Mouse (Mus musculus) megakaryocyte-erythroid progenitor cell, adult 5-6 weeks (primary cell): ENCODE data around the gene Sfpq. TPM values are rescaled to one million over a fixed set of nuclear protein-coding genes. Genes with fewer than 3 reads are reported as not detected.
"Not testable (repeated sequence)": the region's sequence is repeated elsewhere in the genome, so short reads cannot be mapped to it uniquely, and the experiment has no call there.

Source experiments
- ATAC-seq: replicated peaks from 2 replicates; pipeline ENCODE4 v1.8.0; 2016; ENCODE audit warnings: mild to moderate bottlenecking, inconsistent platforms; ENCODE audit not compliant: severe bottlenecking, poor library complexity, low FRiP score, low TSS enrichment
- total RNA-seq, 2 experiments: library from RNA; stranded (forward) in 1 of 2; stranded (reverse) in 1 of 2; fragments of 200-1000, 215-1000 nt in 1 of 2; fragments of >200 nt in 1 of 2; fragmentation: Nextera tagmentation in 1 of 2; gene quantifications; 2 replicates each; pipeline ENCODE4 v1.2.3; 2014 to 2017

Gene Sfpq
- total RNA-seq (2014; fragmentation: Nextera tagmentation) (426 and 540 TPM in 2 replicates), total RNA-seq (2017) (945 and 968 TPM in 2 replicates)

DNA sequence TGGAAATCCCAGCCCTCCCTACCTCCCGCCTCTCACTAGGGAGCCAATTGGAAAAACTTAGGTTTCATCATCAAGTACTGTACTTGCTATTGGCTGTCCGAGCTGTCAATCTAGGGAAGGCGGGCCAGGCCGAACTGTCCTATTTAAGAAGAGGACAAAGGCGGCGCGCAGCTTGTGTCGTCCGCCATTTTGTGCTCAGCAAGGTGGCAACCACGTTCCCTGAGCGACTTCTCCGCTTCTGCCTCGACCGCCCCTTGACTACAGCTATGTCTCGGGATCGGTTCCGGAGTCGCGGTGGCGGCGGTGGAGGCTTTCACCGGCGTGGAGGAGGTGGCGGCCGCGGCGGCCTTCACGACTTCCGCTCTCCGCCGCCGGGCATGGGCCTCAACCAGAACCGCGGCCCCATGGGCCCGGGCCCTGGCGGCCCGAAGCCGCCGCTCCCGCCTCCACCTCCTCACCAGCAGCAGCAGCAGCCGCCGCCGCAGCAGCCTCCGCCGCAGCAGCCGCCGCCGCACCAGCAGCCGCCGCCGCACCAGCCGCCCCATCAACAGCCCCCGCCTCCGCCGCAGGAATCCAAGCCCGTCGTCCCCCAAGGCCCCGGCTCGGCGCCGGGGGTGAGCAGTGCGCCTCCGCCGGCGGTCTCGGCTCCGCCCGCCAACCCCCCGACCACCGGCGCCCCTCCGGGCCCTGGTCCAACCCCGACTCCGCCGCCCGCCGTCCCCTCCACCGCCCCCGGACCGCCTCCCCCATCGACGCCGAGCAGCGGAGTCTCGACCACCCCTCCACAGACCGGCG is at the start of gene Sfpq:
TSS of gene Sfpq (plus strand) at position 174 of the 795 bp plus-strand sequence.
- ATAC-seq: peak; percentile 89

DNA sequence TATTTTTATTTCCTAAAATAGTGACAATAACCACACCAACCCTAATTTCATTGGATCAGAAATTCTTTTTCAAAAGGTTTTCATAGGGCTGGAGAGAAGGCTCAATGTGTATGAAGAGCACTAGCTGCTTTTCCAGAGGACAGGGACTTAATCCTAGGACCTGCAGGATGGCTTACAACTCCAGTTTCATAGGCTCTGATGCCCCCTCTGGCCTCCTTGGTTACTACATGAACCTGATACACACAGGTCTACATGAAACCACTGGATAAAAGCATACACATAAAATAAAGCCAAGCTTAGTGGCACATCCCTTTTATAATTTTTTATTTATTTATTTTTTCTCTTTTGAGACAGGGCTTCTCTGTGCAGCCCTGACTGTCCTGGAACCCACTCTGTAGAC is 43.7 kb upstream of the Sfpq start:
- ATAC-seq: 0 out of 2 replicates have a peak, but pooled peaks have one; percentile 63

- ATAC-seq: no peak
Observed at GRCm38 (mm10) chr4:126978706-126979105, 42.4 kb upstream of the Sfpq start.

- ATAC-seq: no peak
Observed at GRCm38 (mm10) chr4:126983321-126983720, 37.8 kb upstream of the Sfpq start.

DNA sequence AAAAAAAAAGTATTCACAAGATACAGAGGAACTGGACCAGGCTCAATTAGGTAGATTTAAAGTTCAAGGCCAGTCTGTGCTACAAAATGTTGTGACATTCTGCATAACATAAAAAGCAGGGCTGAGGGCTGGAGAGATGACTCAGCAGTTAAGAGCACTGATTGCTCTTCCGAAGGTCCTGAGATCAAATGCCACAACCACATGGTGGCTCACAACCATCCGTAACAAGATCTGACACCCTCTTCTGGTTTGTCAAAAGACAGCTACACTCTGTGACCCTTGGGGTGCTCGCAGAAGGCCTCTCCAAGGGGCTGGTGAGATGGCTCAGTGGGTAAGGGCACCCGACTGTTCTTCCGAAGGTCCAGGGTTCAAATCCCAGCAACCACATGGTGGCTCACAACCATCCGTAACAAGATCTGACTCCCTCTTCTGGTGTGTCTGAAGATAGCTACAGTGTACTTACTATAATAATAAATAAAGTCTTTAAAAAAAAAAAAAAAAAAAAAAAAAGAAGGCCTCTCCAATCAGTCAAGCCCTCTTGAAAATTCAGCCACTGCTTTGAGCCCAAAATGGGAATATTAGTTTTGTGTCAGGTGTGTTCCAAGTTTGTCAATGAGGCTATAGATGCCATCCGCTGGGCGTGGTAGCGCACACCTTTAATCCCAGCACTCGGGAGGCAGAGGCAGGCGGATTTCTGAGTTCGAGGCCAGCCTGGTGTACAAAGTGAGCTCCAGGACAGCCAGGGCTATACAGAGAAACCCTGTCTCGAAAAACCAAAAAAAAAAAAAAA is 37.2 kb upstream of the Sfpq start:
- ATAC-seq: not testable (repeated sequence)

- ATAC-seq: no peak
Observed at GRCm38 (mm10) chr4:126986768-126987167, 34.4 kb upstream of the Sfpq start.

DNA sequence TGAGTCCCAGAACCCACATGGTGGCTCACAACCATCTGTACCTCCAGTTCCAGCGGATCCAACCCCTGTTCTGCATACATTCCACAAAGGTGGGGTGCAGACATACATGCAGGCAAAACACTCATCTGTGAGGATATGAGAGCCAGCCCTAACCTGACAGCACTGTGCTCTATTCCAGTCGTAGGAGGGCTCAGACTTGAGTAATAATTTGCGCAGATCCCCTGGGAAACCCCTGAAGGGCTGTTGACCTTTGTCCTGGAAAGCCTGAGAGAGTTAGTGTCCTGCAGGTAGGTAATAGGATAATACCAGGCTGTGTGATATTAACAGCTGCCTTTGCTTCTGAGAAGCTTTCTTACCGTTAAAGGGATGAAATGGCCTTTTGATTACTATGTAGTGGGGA is 32.6 kb upstream of the Sfpq start:
- no peak for ATAC-seq

DNA sequence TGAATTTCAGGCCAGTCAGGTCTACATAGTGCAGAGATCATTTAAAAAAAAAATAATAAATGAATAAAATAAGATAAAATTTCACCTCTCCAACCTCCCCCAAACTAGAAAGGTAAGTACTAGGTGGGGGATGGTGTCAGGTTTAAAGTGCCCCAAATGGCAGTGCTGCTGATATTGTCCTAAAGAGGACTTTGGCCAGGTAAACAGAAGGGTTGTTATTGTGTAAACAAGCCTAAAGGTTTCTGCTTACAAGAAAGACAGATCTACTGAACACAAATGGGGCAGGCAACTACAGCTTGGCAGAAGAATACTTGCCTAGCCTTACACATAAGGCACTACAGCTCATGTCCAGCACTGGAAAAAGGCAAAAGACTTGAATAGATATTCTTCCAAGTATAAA is 30.6 kb upstream of the Sfpq start:
- no peak for ATAC-seq

GRCm38 (mm10) chr4:126992356-126992755 is 28.8 kb upstream of the Sfpq start:
- no peak for ATAC-seq

- not testable (repeated sequence) for ATAC-seq
Observed at GRCm38 (mm10) chr4:126999372-126999771, 21.8 kb upstream of the Sfpq start.

- ATAC-seq: no peak
Observed at GRCm38 (mm10) chr4:127000601-127001105, 20.5 kb upstream of the Sfpq start.

- no peak for ATAC-seq
Observed at GRCm38 (mm10) chr4:127004384-127004783, 16.7 kb upstream of the Sfpq start.

DNA sequence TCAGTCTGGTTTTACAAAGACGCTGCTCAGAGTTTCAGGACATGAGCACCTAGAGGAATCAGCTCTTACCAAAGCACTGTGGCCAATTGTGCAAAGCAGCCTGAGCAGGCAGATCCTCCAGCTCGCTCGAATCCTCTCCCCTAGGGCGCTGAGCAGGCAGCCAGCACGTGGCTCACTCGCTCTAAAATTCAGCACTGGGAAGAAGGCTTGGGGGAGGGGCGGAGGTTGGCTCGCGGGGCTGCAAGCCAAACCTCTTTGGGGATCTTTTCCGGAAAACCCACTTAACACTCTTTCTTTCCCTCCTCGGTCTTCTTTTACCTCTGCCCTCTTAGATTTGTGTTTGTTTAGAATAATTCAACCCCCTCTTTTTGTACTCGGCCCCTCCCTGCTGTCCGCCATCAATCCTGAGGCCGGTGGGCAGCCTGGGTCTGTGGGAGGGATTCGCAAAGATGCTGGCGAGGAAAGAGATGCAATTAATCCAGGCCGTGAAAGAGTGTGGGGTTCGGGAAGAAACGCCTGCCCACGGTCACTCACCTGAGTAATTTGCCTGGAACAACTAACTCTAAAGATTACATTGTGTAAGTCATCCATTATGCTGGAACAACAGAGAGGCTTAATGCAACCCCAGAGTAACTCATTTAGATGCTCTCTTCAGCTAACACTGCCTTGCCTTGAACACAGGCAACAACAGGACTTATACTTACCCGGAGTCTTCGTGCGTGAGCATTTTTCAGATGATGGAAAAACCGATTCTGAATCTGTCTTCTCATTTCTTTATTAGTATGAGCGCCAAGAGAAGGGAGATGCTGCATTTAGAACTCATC is 15.8 kb upstream of the Sfpq start:
- ATAC-seq: peak; percentile 70; the same call in 1 of the 2 replicates

- peak; percentile 100 for ATAC-seq
Observed at GRCm38 (mm10) chr4:127015294-127015993, 5.7 kb upstream of the Sfpq start.

DNA sequence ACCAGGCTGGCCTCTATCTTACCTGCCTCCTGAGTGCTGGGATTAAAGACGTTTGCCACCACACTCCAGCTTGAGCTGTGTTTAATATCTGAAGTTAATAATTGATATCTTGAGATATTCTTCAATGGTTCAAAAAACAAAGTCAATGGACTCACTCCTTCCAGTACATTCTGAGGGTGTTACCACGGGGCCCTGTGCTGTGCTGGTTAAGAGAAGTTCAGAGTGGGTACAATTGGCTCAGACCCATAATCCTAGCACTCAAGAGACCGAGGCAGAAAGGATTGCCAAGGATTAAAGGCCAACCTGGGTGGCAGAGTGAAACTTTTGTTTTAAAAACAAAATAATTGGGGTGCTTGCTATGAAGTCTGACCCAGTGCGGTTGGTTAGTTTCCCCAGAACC is 4.8 kb upstream of the Sfpq start:
- ATAC-seq: no peak

DNA sequence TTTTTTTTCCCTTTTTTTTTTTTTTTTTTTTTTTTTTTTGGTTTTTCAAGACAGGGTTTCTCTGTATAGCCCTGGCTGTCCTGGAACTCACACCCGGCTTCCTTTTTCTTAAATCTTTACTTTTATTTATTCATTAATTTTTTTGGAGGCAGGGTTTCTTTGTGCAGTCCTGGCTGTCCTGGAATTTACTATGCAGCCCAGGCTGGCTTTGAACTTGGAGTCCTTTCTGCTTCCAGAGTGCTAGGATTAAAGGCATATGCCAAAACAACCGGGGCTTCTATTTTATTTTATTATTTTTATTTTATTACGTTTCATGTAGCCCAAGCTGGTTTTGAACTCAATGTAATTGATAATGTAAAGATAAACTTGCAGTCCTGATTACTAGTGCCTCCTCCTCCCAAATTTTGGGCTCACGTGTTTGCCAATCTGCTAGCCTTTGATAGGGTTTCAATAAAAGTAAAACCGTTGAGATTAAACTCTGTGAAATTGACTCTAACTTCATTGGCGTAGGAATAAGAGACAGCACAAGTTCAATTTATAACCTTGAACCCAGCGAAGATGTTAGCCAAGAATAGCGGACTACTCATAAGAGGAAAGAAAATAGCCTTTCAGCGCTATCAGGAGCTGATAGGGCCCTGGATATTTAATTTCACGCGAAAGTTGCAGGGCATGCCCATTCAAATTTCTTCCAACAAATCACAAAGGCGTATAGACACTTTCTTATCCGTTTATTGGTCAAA is 543 bp upstream of the Sfpq start:
- ATAC-seq: no peak; the same call in 1 of the 2 replicates

DNA sequence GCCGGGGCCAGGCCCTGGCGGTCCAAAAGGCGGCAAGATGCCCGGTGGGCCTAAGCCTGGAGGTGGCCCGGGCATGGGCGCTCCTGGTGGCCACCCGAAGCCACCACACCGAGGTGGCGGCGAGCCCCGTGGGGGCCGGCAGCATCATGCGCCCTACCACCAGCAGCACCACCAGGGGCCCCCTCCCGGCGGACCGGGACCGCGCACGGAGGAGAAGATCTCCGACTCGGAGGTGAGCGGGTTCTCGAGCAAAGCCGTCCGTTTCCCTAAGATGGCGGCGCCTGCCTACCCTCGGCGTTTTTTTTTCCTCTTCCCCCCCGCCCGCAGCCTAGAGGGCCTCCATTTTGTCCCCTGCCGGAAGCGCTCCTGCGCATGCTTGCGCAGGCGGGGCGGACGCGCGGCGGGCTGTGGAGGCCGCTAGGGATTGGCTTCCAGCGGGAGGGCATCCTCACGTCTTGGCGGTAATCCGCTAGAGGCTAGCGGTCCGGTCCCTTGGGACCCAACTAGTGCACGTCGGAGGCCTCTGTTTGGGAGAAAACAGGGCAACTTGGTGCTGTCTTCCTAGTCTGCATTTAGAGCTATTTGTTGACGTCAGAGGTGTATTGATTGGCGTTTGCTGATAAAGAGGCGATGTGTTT is 984 bp downstream of the Sfpq start:
- ATAC-seq: peak; percentile 67

DNA sequence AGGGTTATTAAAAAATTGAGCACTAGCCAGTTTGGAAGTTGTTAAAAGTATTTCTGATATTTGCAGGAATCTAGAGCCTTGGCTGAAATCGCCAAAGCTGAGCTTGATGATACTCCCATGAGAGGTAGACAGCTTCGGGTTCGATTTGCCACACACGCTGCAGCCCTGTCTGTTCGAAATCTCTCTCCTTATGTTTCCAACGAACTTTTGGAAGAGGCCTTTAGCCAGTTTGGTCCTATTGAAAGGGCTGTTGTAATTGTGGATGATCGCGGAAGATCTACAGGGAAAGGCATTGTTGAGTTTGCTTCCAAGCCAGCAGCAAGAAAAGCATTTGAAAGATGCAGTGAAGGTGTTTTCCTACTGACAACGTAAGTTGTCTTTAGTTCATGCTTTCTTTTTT is 2.1 kb downstream of the Sfpq start:
- no peak for ATAC-seq
